Mouse (Mus musculus) liver, embryonic 14.5 days (tissue): ENCODE results near the gene Hist1h4f. TPM values are rescaled to one million over a fixed set of nuclear protein-coding genes. Genes with fewer than 3 reads are reported as not detected.

Experiments
- ATAC-seq: fragments of 200-750 bp; cut with Nextera tagmentation; 2 replicates; pipeline ENCODE4 v1.8.0; 2017; ENCODE audit warnings: moderate number of reproducible peaks, mild to moderate bottlenecking, moderate library complexity; ENCODE audit not compliant: insufficient read depth
- DNase-seq, 3 experiments: peaks; one replicate each; pipeline ENCODE4 v3.0.0-alpha.2; 2012 to 2013; ENCODE audit warnings: low read depth in 3 of 3, low spot score in 3 of 3
- H3K27ac ChIP-seq: fragments of 300-500 bp; sonication (generic); 2 replicates; pipeline ENCODE4 v1.5.1; 2014; ENCODE audit warnings: moderate library complexity, mild to moderate bottlenecking, control low read depth, inconsistent platforms
- H3K27me3 ChIP-seq: fragments of 300-500 bp; sonication (generic); 2 replicates; pipeline ENCODE4 v1.6.1; 2014; ENCODE audit warnings: mild to moderate bottlenecking, low read length, moderate library complexity; ENCODE audit not compliant: control insufficient read depth, insufficient read depth
- H3K36me3 ChIP-seq: fragments of 300-500 bp; sonication (generic); replicated peaks from 2 replicates; pipeline ENCODE4 v1.6.1; 2014; ENCODE audit warnings: low read depth; ENCODE audit not compliant: control insufficient read depth, insufficient read depth
- H3K4me1 ChIP-seq, 2 experiments: fragments of 200-500 bp in 1 of 2; fragments of 300-500 bp in 1 of 2; sonication (generic) in 1 of 2; replicated peaks; 2 replicates each; pipeline ENCODE4 v1.6.1; 2012 to 2014; ENCODE audit warnings: antibody characterized with exemption in 1 of 2, inconsistent platforms in 1 of 2, low read length in 1 of 2; ENCODE audit not compliant: control insufficient read depth in 2 of 2, insufficient read depth in 2 of 2
- H3K4me2 ChIP-seq: fragments of 300-500 bp; sonication (generic); 2 replicates; pipeline ENCODE4 v1.6.1; 2014; ENCODE audit warnings: low read depth, mild to moderate bottlenecking, control low read depth, moderate library complexity
- H3K4me3 ChIP-seq, 2 experiments: fragments of 200-500 bp in 1 of 2; fragments of 300-500 bp in 1 of 2; sonication (generic) in 1 of 2; 2 replicates each; pipeline ENCODE4 v1.5.1; 2012 to 2014; ENCODE audit warnings: low read depth in 2 of 2, low read length in 2 of 2, mild to moderate bottlenecking in 2 of 2, control low read depth in 1 of 2, inconsistent platforms in 1 of 2, moderate library complexity in 1 of 2; ENCODE audit not compliant: insufficient read depth in 1 of 2
- H3K9ac ChIP-seq: fragments of 300-500 bp; sonication (generic); replicated peaks from 2 replicates; pipeline ENCODE4 v1.6.1; 2014; ENCODE audit warnings: mild to moderate bottlenecking, control low read depth, moderate library complexity
- H3K9me3 ChIP-seq: fragments of 300-500 bp; sonication (generic); 2 replicates; pipeline ENCODE4 v1.6.1; 2016; ENCODE audit warnings: low read length, mixed read lengths; ENCODE audit not compliant: control insufficient read depth
- CTCF ChIP-seq: IDR thresholded peaks from 2 replicates; pipeline ENCODE4 v1.5.1; 2016; ENCODE audit warnings: antibody characterized with exemption, low read depth, control low read depth
- EP300 ChIP-seq: IDR thresholded peaks from 2 replicates; pipeline ENCODE4 v1.6.1; 2016; ENCODE audit warnings: antibody characterized with exemption, low read depth
- WGBS: fragments of 180-500 bp; shearing (Covaris S2); extraction: QIAGEN DNeasy Blood & Tissue Kit; methylation state at CpG from one replicate; pipeline ENCODE4 v1.1.7; 2014; ENCODE audit not compliant: insufficient replicate concordance; 5-methylcytosine and 5-hydroxymethylcytosine counted together
- polyA plus RNA-seq, 2 experiments: library from polyadenylated mRNA; depleted of rRNA in 1 of 2; stranded (reverse) in 1 of 2; unstranded in 1 of 2; fragments of >200 nt; fragmentation: Nextera tagmentation in 1 of 2; extraction: Ambion mirVana in 1 of 2; gene quantifications; 2 replicates each; pipeline versions ENCODE4 v1.2.1 to v1.2.3; 2012 to 2014

Hist1h4f gene
- polyA plus RNA-seq, 2 experiments, result 0.75 to 17.8 TPM

DNA sequence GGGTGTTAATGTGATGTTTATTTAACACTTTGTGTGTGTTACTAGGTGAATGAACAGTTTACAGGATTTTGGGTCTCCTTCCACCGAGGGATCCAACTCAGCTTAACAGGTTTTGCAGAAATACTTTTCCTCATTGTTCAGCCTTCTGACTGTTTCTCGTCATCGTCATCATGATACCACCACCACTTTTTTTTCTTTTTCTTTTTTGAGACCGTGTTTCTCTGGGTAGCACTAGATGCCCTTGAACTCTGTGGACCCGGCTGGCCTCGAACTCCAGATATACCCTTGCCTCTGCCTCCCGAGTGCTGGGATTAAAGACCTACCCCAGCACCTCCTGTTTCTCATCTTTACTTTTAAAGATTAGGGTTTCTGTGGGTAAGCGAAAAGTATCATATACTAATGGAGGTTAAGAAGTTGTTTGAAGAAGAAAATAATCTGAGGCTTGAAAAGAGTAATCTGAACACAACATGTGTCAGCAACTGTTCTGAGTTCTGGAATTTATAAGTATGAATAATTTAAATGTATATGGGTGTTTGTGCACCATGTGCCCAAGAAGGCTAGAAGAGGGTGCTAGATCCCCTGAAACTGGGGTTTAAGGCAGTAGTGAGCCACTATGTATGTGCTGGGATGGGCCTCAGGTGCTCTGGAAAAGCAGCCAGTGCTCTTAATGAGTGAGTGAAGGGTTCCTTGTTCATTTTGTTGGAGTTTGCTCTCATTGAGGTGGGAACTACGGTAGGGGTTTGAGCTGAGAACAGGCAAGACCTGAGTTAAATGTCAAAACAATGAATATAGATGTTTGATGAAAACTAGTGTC, 19.0 kb downstream of the Hist1h4f start:
- no peaks in the 10 kb centered on the region for H3K9me3 ChIP-seq
- ATAC-seq (no peak), DNase-seq (no peak)
- 11% methylated on average over 9 of the region's 9 CpGs for WGBS
- peak overlapping the region; percentile 95 for H3K4me2 ChIP-seq
- no peaks in the 10 kb centered on the region for H3K27me3 ChIP-seq
- peak overlapping the region; percentile 99 for H3K9ac ChIP-seq
- H3K36me3 ChIP-seq, result no peaks in the 10 kb centered on the region
- H3K27ac ChIP-seq, result peak overlapping the region; percentile 100
- no peak; the same call in 1 of the 2 replicates for TF ChIP-seq EP300
- TF ChIP-seq CTCF, result no peak
- H3K4me1 ChIP-seq, result peaks cover 19 to 20% of the 10 kb centered on the region in 2 experiments
- peak overlapping the region; percentile 51 to 74 for H3K4me3 ChIP-seq

DNA sequence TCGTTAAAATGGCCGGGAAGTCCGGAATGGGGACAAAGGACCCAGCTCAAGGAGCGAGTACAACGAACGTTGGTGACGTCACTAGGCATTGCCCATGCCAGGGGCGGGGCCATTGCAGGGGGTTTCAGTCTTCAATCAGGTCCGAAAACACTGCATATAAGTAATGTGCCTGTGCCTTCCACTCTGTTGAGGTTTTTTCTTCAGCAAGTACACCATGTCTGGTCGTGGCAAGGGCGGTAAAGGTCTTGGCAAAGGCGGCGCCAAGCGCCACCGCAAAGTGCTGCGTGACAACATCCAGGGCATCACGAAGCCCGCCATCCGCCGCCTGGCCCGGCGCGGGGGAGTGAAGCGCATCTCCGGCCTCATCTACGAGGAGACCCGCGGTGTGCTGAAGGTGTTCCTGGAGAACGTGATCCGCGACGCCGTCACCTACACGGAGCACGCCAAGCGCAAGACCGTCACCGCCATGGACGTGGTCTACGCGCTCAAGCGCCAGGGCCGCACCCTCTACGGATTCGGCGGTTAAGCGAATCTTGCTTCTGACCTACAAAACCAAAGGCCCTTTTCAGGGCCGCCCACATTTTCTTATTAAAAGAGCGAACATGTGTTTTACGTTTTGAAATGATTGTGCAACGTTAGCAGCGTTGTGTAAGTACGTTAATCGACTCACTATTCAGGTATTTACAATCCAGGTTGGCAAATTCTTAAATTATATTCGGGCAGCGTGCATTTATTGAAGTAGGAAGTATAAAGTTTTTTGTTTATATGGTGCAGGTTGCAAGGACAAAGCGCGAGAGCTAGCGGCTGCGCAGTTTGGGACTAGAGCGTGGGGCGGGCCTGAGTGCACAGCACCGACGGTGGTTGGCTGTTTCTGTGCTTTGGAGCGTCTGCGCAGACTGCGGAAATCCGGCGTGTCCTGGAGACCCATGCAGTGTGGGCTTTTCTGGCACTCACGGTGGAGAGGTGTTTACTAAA, 20.3 kb downstream of the Hist1h4f start, which contains the start of gene Hist1h4h:
TSS of gene Hist1h4h (plus strand) at position 150 of the 975 bp plus-strand sequence.
- Histone ChIP-seq H3K4me3 (peak within 1 kb of the TSS; percentile 64 to 74), H3K9me3 (no peaks in the 10 kb centered on the region), H3K4me1 (peaks cover 11 to 12% of the 10 kb centered on the region in 2 experiments), H3K9ac (peak within 1 kb of the TSS; percentile 99), H3K4me2 (peak within 1 kb of the TSS; percentile 95), H3K36me3 (no peaks in the 10 kb centered on the region), H3K27ac (peak within 1 kb of the TSS; percentile 100), H3K27me3 (no peaks in the 10 kb centered on the region)
- TF ChIP-seq EP300, result peak; percentile 89
- no peak for TF ChIP-seq CTCF
- DNase-seq (peak; percentile 93 to 95 (median 95)), ATAC-seq (peak; percentile 61)
- WGBS, result under 1% methylated on average over 55 of the region's 70 CpGs

- Histone ChIP-seq H3K36me3 (no peaks in the 10 kb centered on the region), H3K4me1 (peaks cover 17 to 20% of the 10 kb centered on the region in 2 experiments), H3K9me3 (no peaks in the 10 kb centered on the region), H3K27me3 (no peaks in the 10 kb centered on the region), H3K4me3 (peak overlapping the region; percentile 64 to 74), H3K9ac (peak overlapping the region; percentile 99), H3K4me2 (peak overlapping the region; percentile 95), H3K27ac (peak overlapping the region; percentile 100)
- ATAC-seq (no peak), DNase-seq (peak in 1 of 3 experiments; percentile 68)
- under 1% methylated on average over 20 of the region's 20 CpGs for WGBS
- TF ChIP-seq EP300 (no peak), CTCF (no peak)
Measured at GRCm38 (mm10) chr13:23530181-23530900, 21.1 kb downstream of the Hist1h4f start.

DNA sequence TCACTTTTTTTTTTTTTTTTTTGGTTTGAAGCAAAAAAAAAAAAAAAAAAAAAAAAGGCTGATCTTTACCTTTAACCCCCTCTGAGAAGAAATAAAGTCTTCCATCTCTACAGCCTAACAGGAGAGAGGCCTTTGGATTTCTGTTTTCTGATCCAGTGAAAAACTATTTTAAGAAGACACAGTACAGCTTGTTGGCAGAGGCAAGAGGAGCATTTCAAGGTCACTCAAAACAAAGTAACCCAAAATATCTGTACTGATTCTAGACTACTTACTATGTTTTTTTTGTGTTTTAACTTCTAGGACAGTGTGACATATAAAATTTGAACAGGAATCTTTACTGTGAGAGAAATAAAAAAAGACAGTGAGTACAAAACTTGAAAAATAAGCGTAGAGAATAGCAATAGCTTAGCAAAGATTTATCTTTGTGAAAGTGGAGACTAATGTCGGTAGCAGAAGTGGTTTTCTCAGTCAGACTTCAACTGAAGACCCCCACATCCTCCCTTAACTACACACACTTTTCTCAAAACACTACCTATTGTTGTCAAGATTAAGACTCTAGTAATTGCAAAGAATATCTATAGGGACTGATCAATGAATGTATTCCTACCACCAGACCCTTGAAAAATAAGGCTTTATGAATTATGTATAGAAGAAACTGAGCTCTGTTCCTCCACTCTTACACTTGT, 21.8 kb downstream of the Hist1h4f start:
- H3K4me1 ChIP-seq, result peaks cover 17 to 23% of the 10 kb centered on the region in 2 experiments
- peak overlapping the region; percentile 95 for H3K4me2 ChIP-seq
- no peaks in the 10 kb centered on the region for H3K9me3 ChIP-seq
- ATAC-seq, result no peak
- H3K27me3 ChIP-seq, result no peaks in the 10 kb centered on the region
- peak overlapping the region; percentile 64 to 74 for H3K4me3 ChIP-seq
- H3K36me3 ChIP-seq, result no peaks in the 10 kb centered on the region
- WGBS, result 17% methylated on average over 2 of the region's 2 CpGs
- peak overlapping the region; percentile 99 for H3K9ac ChIP-seq
- H3K27ac ChIP-seq, result peak overlapping the region; percentile 100
- no peak for DNase-seq
- TF ChIP-seq CTCF (no peak), EP300 (no peak)
